Mouse (Mus musculus): ENCODE results near the gene Foxp4.
"Not testable (repeated sequence)": the region's sequence is repeated elsewhere in the genome, so short reads cannot be mapped to it uniquely, and the experiment has no call there.

Gene Foxp4

DNA sequence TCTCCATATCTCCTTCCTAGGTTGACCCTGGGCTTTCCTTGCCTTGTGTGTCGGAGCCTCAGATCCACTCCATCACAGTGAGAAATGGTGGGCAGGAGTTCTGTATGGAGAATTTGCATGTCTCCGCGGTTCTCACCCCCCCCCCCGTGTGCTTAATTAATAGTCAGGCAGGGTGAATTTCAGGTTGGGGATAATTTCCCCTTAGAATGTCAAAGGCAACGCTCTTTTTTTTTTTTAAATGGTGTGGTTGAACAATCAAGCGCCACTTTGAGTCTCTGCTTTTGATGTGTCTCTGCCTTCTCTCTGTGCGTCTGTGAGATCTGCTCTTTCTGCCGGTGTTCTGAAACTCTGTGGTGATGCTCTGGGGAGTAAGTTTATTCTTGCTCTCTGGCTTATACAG, 69.5 kb downstream of the Foxp4 start:
- DNase-seq (ENCODE audit: low spot score in 2 of 2): no peak

DNA sequence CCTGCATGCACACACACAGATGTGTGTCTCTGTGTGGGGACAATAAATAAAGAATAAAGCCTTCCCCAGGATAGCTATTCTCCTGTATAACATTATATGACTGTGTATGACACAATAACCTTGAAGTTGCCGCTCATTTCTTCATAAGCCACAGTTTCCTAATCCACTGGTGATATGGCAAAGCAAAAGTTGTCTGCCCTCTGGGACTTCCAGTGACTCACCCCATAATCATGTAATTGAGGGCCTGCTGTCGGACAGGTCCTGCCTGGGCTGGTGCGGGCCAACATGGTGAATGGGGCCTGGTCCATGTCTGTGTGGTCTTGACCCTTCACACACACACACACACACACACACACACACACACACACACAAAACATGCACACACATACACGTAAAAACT, 70.7 kb downstream of the Foxp4 start:
- DNase-seq (ENCODE audit: low spot score in 2 of 2): no peak

DNA sequence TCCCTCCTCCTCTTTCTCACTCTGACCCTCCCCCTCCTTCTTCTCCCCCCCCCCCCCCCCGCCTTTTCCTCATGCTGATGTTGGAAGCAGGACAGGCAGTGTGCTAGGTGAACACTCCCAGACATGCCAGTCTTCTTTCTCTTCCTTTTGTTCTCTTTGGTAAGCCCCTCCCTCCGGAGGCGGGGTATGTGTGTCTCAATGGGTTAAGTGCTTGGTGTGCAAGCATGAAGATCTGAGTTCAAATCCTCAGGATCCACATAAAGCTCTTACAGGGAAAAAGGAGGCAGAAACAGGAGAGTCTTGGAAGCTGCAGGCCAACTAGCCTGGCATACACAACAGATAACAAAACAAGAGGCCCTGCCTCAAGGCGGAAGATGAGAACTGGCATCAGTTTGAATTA, 71.1 kb downstream of the Foxp4 start:
- no peak for DNase-seq (ENCODE audit: low spot score in 2 of 2)

DNA sequence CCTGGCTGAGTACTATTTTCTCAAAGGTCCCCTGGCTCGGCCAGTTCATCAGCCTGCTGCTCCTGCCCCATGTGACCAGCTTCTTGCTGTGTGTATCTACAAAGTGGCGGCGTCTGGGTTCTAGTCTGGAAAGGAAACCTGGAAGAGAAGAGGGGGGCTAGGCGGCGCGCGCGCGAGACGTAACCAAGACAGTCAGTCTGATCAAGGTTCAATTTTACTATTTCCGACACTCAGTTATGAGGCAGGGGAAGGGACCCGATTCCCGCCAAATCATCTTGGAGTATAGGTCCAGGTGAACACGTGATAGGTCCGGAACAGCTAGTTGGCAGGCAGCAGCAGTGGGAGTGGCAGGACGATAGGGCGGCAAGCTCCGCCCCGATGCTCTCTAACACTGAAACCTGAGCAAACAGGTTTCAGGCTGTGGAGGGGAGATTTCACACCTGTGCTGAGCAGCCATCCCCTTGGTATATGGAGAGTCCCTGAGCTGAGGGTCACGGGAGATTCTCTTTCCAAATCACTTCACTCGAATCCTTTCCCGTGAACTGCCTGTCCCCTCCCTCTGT, 72.6 kb downstream of the Foxp4 start:
- DNase-seq (ENCODE audit: low spot score in 2 of 2): not testable (repeated sequence)

DNA sequence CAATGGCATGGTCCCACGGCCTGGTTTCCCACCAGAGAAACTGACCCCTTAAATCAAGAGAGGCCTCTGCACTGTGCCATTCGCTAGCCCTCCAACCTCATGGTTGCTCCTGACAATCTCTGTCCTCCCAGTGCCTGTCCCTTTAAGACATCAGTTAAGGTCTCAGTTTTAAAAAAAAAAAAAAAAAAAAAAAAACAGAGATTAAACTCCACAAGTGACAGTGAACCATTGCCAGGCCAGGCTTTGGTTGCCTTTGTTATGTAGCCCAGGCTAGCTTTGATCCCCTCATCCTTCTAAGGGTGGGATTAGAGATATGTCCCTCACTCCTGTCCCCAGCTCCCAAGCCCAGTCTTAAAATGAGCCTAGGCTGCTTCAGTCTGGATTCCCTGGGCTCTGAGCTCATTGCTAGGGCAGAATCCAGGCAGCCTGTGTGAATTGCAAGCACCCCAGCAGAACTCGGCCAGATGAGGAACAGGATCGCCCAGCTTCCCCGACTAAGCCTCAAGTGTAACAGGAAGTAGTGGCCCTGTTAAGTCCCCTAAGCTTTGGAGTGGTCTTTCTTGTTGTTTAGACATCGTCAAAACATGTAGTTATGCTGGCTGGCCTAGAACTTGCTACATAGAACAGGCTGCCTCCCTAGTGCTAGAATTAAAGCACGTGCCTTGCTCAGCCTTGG, 73.7 kb downstream of the Foxp4 start:
- DNase-seq (ENCODE audit: low spot score in 2 of 2): no peak

DNA sequence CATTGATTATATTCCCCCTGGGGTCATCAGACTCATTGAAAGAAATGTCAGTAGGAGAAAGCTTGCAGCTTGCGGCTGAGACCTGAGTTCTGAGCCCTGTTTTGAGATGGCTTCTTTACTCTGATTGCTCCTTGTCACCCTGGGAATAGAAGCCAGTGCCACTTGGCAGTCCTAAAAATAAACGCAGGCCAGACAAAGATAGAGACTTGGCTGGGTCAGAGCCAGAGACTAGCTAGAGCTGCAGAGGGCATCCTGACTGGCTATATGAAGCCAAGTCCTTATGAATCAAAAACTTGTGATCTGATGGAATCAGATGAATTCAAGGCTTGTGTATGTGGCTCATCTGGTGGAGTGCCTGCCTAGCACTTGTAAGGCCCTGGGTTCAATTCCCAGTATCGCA, 74.4 kb downstream of the Foxp4 start:
- no peak for DNase-seq (ENCODE audit: low spot score in 2 of 2)

DNA sequence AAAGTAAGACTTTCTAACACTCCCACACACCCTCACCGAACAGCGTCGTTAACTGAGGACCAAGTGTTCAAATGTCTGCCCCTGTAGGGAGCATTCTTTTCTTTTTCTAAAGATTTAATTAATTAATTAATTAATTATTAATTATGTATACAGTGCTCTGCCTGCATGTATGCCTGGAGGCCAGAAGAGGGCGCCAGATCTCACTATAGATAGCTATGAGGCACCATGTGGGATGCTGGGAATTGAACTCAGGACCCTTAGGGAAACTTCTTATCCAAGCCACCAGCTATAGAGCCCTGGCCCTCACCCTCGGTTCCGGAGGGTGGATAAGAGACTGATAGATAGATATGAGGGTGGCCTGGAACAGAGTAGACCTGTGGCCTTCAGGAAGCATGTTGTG, 76.5 kb downstream of the Foxp4 start:
- no peak for DNase-seq (ENCODE audit: low spot score in 2 of 2)

DNA sequence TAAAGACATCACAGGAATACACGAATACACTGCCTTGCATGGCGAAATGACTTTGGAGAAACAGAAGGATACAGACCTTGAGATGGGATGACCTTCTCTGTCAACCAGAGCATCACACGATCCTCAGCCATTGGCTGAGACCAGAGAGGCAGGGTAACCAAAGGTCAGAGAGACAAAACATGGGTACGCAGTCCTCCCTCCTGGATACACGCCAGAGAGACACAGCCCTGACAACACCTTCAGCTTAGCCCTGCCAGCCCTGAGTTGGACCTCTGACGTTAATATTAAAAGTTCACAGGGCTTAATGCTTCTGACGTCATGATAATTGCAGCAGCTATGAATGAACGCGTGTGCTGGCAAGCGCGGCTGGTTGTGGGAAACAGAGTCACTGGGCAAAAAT, 78.8 kb downstream of the Foxp4 start:
- no peak for DNase-seq (ENCODE audit: low spot score in 2 of 2)

DNA sequence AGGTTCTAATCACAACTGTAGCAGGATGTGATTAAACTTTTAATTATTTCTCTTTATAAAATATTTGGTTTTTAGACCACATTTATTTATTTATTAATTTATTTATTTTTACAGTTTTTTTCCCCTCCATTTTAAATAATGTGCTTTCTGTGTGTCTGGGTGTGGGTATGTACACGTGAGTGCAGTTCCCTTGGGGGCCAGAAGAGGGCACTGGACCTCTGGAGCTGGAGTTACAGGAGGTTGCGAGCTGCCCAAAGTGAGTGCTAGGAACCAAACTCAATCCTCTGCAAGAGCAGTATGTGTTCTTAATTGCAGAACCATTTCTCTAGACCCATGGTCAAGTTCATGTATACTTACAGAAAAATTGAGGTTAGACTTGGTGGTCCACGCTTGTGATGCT, 81.0 kb downstream of the Foxp4 start:
- no peak for DNase-seq (ENCODE audit: low spot score in 2 of 2)

DNA sequence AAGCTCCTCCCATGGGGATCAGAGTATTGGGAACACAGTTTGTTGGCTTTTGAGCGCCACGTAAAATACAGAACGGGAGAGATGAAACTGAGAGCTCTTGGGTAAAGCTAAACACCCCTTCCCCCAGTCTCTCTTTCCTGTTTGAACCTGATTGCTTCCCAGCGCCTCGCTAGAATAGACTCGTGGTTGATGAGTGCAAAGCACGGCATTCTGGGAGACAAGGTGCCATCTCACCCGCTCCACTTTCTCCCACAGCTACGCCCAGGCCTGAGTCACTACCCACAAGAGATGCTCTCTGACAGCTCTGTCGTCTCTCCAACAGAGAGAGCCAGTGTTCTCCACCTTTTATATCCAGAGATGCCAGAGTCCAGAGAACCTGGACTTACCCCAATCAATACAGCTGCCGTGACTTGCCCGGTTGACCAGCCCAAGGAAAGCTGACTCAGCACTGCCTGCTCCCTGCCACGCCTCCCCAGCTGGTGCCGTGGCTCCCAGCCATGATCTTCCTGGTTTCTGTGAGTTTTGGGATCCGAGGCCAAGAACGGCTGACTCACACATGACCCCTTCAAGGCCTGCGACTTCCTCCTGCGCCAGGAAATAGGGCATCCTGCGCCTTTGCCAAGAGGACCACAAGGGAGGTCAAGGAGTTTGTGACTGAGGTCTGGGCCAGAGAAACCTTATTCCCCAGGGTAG, 82.4 kb downstream of the Foxp4 start:
- no peak for DNase-seq (ENCODE audit: low spot score in 2 of 2)

DNA sequence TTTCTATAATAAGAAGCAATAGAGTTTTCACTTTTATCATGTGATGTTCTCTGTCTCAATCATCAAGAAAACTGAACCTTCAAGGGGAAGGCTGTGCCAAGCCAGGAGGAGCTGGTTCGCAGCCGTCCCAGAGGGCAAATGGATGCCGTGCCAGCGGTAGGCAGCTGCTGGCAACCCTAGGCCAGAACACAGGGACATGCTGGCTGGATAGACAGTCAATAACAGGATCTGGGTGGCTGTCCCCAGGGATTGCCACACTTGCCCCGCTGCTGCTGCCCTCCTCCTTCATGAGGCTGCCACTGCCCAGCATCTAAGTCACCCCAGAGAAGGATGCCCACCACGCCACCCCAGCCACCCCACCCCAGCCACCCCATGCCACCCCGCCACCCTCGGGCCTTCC, 82.9 kb downstream of the Foxp4 start:
- DNase-seq (ENCODE audit: low spot score in 2 of 2): no peak

DNA sequence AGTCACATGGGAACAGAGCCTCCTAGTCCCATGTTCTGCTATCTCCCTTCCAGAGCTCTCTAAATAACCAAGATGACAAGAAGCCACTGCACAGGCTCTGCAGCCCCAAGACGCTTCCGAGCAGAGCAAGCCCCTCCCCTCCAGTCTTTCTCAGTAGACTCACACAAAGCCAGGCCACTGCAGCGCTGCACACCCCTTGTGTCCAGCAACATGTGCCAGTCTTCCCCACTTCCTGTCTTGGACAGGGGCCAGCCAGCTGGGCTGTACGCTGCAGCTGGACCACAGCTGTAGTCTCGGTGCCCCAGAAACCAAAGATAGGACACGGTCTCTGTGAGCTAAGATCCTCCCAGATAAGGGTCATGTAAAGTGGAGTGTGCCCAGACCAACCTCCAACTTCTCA, 86.6 kb downstream of the Foxp4 start:
- no peak for DNase-seq (ENCODE audit: low spot score in 2 of 2)

DNA sequence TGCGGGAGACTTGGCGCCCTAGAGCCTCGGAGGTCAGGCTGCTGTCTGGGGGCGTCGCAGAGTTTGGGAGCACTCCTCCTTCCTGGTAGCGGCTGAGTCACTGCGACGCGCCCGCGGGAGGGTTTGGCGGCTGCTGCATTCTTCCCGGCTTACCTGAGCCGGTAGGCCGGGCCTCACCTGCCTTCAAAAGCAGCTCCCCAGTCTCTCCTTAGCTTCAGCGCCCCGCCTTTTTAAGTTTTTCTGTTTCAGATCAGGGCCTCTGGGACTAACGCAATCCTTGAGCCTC, 90.0 kb downstream of the Foxp4 start, which contains the start of gene Mdfi:
Gene Mdfi (minus strand): TSS at position 210 of the 286 bp plus-strand sequence.
- no peak for DNase-seq (ENCODE audit: low spot score in 2 of 2)

DNA sequence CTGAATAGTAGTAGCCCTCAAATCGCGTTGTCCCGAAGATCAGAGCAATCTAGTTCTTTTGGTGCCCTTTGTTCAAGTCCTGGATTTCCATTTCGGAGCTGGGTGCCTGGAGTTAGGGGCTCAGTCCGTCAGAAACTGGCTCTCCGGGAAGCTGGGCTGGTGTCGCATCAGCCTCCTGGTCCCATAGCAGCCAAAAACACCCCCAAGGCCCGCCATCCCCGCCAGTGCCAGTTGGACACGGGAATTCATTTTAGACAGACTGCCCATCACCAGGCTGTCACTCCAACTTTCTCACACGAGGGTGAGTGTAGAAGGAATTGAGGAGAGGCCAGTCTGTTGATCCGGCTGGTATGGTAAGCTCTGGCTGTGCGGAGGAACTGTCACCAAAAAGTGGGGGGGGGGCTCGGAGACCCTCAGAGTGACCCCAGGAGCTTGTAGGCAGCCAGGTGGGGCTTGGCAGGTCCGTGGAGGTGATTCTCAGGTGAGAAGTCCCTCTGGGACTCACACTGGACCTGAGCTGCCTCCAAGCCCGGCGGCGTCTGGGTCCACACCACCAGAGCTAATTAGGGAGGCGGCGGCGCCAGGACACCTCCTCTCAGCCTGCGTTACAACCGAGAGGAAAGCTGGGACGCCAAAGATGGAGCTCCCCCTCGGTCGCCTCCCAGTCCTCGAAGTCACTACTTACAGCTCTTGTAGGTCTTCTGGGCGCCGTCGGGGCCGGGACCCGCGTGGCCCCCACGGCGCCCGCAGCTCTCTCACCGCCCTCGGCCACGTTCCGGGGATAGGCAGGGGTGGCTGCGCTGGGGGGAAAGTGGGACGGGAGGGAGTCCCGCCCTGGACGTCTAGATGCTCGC, 90.6 kb downstream of the Foxp4 start:
- DNase-seq (ENCODE audit: low spot score in 2 of 2): no peak

DNA sequence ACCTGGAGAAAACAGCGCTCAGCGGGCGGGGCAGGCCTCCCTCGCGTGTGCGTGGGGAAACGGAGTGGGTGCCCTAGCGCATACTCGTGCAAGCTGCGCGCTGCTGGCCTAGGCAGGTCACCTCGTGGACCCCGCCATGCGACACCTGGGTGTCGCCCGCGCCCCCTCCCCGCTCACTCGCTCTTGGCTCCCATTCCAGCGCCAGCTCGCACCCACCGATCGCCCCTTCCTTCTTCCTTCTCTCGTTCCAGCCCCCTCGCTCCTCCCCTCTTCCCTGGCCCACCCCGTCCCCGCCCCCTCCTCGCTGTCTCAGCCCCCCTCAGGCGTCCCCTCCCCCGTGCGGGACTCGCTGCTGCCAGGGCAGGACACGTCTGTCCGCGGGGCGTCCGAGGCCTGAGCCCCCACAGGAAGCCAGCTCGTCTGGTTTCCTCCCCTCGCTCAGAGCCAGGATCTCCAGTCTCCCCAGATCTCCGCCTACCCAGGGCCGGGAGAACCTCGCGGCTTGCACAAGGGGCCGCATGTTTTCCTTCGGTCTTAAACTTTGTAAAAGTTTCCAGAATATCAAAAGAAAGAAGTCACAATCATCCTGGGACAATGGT, 91.3 kb downstream of the Foxp4 start:
- no peak for DNase-seq (ENCODE audit: low spot score in 2 of 2)

DNA sequence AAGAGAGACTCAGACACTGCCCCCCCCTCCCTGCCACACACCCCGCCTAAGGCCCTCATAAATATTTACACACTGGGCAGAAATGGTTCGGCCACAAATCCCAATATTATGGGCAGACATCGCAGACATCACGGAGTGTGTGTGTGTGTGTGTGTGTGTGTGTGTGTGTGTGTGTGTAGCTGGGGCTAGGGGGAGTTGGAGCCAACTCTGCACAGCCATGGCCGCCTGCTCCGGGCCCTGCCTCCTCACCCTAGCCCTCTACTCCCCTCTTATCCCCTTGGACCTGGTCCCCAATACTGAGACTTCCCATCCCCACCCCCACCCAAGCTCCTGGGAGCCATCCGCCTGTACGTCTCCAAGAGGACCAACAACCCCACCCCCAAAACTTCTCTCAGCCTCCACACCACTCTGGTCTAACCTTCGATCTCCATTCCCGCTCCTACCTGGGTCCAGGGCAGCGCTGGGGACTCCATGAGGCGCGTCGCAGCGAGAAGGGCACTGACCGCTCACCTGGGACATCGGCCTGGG, 91.9 kb downstream of the Foxp4 start:
- no peak for DNase-seq (ENCODE audit: low spot score in 2 of 2)

DNA sequence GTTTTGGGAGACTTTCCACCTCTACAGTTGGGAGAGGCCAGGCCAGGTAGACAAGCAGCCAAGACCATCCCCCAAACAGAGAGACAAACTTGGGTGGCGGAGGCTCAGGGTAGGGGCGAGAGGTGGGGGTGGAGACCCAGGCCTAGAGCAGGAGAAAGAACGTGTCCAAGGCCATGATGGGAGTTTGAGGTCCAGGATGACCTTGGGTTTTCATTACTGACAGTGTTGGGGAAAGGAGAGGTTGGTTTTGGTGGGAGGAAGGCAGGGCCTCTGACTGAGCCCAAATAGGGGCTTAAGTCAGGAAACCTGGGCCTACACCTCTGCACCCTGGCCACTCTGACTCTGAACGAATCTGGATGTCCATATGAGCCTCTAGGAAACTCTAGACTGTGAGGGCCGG, 92.7 kb downstream of the Foxp4 start:
- DNase-seq (ENCODE audit: low spot score in 2 of 2): no peak

DNA sequence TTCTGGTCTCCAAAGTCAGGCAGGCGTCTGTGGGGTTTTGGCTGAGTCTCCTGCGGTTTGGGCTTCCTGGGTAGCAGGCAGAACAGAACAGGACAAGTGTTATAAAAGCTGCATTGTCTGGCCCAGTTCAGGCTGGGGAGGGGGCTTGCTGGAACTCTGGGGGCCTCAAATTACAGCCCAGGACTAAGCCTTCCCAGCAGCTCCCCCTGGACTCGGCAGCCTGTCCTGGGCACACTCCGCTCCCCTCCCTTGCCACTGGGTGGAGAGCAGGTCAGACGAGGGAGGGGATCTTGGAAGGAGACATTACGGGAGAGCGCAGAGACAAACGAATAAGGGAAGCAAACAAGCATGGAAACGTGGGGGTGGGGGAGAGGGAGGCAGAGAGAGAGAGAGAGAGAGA, 93.3 kb downstream of the Foxp4 start:
- DNase-seq (ENCODE audit: low spot score in 2 of 2): no peak

DNA sequence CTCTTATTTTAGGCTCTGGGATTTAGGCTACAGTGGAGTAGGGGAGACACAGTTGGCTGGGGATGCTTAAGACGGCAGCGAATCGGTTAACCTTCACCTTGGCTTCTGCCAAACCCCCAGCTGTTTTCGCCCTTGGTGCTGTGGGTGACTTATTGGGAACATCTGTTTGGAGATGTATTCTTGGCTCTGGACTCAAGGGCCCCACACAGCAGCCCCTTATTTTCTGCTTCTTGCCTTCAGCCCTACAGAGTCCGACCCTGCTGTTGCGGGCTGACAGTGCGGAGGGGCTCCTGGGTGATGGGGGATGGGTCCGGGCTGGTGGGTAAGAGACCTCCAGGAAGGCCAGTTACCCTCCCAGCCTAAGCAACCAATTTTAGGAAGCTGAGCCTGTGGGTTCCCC, 103.1 kb downstream of the Foxp4 start:
- no peak for DNase-seq (ENCODE audit: low spot score in 2 of 2)

DNA sequence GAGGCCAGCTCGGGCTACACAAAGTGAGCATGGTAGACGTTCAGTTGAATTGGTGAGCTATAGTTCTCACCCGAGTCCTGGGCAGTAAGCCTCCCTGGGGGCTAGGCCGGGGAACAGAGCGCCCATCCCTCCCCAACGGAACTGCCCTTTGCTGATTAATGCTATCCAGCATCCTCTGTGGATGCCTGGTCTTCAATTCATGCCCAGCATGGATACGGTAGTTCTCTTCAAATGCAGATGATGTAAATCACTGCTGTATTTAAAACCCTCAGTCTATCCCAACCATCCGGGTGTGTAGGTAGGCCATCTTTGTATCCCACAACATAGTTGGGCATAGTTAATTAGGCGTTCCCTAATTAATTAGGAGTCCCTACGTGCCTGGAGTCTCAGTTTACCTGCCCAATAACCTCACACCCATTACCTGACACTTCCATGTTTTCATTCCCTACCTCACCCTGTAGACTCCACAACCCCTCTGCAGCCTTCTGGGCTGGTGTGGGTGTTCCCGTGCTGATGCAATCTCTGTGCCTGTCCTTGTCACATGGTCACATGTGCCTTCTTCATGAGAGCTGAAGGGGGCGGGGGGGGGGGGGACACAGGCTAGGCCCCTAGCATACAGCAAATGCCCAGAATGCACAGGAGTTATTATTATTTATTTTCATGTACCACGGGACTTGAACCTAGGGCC, 106.3 kb downstream of the Foxp4 start:
- no peak for DNase-seq (ENCODE audit: low spot score in 2 of 2)
